Comparison of ENCODE assay signal across 13 mouse cellular contexts in the genomic region with DNA sequence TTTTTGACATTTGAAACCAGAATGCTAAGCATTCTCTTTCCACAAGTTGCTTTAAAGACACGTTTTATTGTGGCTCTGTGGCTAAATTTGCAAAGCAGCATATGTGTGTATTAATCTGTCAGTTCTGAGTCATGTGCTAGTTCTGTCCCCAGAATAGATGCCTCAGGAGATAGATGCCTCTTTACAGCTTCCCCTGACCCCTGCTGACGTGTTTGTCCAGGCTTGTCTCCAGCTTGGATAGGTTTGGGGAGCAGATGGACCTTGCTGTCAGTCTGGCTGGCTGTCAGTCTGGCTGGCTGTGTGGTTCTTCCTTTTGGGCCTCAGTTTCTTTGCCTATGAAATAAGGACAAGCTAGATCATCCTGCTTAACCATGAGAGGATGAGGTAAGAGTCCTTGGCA.
DNase-seq lines count a peak whose midpoint lies in the region; ATAC-seq and TF ChIP-seq lines count a peak whose summit lies in the region.
"Had no signal": no experiment of that assay in that cellular context is flagged by ENCODE, and none has a peak within 500 bp of the region (broad histone marks: within the 10 kb centered on the region; RNA-seq: fewer than 3 reads in every experiment).

No protein-coding gene starts in this region.

- ATAC-seq in hindbrain, postnatal 0 days = no peak
- ATAC-seq in intestine, postnatal 0 days = no peak
- ATAC-seq: forebrain, embryonic 16.5 days had no signal

- H3K36me3 ChIP-seq in hindbrain, postnatal 0 days (ENCODE audit: insufficient read depth, low read length) = no peaks in the 10 kb centered on the region
- H3K36me3 ChIP-seq in intestine, postnatal 0 days (ENCODE audit: control insufficient read depth, insufficient read depth) = no peaks in the 10 kb centered on the region

- no peaks in the 10 kb centered on the region for H3K27me3 ChIP-seq in hindbrain, postnatal 0 days (ENCODE audit: insufficient read depth, low read length)
- no peaks in the 10 kb centered on the region for H3K27me3 ChIP-seq in intestine, postnatal 0 days (replicated peaks; ENCODE audit: control insufficient read depth, insufficient read depth, low read length)
- H3K27me3 ChIP-seq: megakaryocyte, embryonic 14.5 days had no signal

- peak overlapping the region; percentile 28 for H3K27ac ChIP-seq in cortical plate, adult 2 months (ENCODE audit: insufficient read depth, low read length)
- H3K27ac ChIP-seq in hindbrain, postnatal 0 days = no peak overlapping the region
- H3K27ac ChIP-seq in intestine, postnatal 0 days (ENCODE audit: low read depth, low read length) = no peak overlapping the region

- no peak for TF ChIP-seq CTCF in cortical plate, adult 2 months (IDR thresholded peaks at IDR 0.05; ENCODE audit: extremely low read depth, insufficient read depth, low read length)
- no peak for TF ChIP-seq CTCF in hindbrain, postnatal 0 days (IDR thresholded peaks at IDR 0.05; ENCODE audit: low read depth)
- no peak for TF ChIP-seq CTCF in intestine, postnatal 0 days (IDR thresholded peaks at IDR 0.05; ENCODE audit: low read depth)

- no peak overlapping the region for H3K9ac ChIP-seq in hindbrain, postnatal 0 days (replicated peaks; ENCODE audit: low read length)
- no peak overlapping the region for H3K9ac ChIP-seq in intestine, postnatal 0 days (ENCODE audit: low read depth, low read length)

- no peak for TF ChIP-seq POLR2A in cortical plate, adult 2 months (IDR thresholded peaks at IDR 0.05; ENCODE audit: extremely low read depth, insufficient read depth, low read length)

- H3K9me3 ChIP-seq in hindbrain, postnatal 0 days (ENCODE audit: low read length) = no peaks in the 10 kb centered on the region
- H3K9me3 ChIP-seq in intestine, postnatal 0 days (ENCODE audit: control insufficient read depth) = no peaks in the 10 kb centered on the region

- DNase-seq in cerebellum, adult 11-12 months = peak; percentile 27
- no peak for DNase-seq in cerebellum, adult 11 months
- DNase-seq in layer of hippocampus, adult 9-10 months (ENCODE audit: low spot score) = peak; percentile 25
- DNase-seq in layer of hippocampus, postnatal 14 days (ENCODE audit: low spot score in 2 of 2) = no peak
- peak; percentile 77 for DNase-seq in adrenal gland, adult 2 months
- DNase-seq in hindbrain, postnatal 0 days (ENCODE audit: low spot score) = no peak
- DNase-seq: kidney, adult 2 months; lung, adult 2 months; thymus, adult 18-20 months had no signal

- H3K4me1 ChIP-seq in cortical plate, adult 2 months (ENCODE audit: control insufficient read depth, insufficient read depth, low read length) = peaks cover 10% of the 10 kb centered on the region
- H3K4me1 ChIP-seq in hindbrain, postnatal 0 days (ENCODE audit: insufficient read depth, low read length) = no peaks in the 10 kb centered on the region
- 0 out of 2 replicates have a peak, but pooled peaks cover 2% of the 10 kb centered on the region for H3K4me1 ChIP-seq in intestine, postnatal 0 days (replicated peaks; ENCODE audit: control insufficient read depth, insufficient read depth, low read length)

- 65% methylated on average over 2 of the region's 2 CpGs for WGBS in hindbrain, postnatal 0 days
- 64% methylated on average over 2 of the region's 2 CpGs for WGBS in intestine, postnatal 0 days

- H3K4me2 ChIP-seq in hindbrain, postnatal 0 days (ENCODE audit: low read depth, low read length) = no peak overlapping the region
- H3K4me2 ChIP-seq in intestine, postnatal 0 days (replicated peaks; ENCODE audit: low read depth) = no peak overlapping the region

- H3K4me3 ChIP-seq in cortical plate, adult 2 months (ENCODE audit: insufficient read depth, low read length) = no peak overlapping the region
- no peak overlapping the region for H3K4me3 ChIP-seq in hindbrain, postnatal 0 days (ENCODE audit: low read length)
- no peak overlapping the region for H3K4me3 ChIP-seq in intestine, postnatal 0 days (ENCODE audit: low read depth, low read length)
- H3K4me3 ChIP-seq: megakaryocyte, embryonic 14.5 days had no signal

Comparison
In these comparisons a context has a peak if more than half of its experiments do, and no peak if none do; other contexts are left out.
1. DNase-seq: peak in cerebellum, adult 11-12 months (single experiment), layer of hippocampus, adult 9-10 months (single experiment) and adrenal gland, adult 2 months (single experiment); none in cerebellum, adult 11 months (single experiment), layer of hippocampus, postnatal 14 days (0 of 2) and hindbrain, postnatal 0 days (single experiment).